Mouse (Mus musculus): Measurements from ENCODE around the gene Zfp775. TPM values are rescaled to one million over a fixed set of nuclear protein-coding genes. Genes with fewer than 3 reads are reported as not detected.

Zfp775 gene
- total RNA-seq (2023): 4.5 TPM

GRCm38 (mm10) chr6:48601271-48602079 is at the start of gene Zfp775:
Gene Zfp775 (plus strand): TSS chr6:48602063.

DNA sequence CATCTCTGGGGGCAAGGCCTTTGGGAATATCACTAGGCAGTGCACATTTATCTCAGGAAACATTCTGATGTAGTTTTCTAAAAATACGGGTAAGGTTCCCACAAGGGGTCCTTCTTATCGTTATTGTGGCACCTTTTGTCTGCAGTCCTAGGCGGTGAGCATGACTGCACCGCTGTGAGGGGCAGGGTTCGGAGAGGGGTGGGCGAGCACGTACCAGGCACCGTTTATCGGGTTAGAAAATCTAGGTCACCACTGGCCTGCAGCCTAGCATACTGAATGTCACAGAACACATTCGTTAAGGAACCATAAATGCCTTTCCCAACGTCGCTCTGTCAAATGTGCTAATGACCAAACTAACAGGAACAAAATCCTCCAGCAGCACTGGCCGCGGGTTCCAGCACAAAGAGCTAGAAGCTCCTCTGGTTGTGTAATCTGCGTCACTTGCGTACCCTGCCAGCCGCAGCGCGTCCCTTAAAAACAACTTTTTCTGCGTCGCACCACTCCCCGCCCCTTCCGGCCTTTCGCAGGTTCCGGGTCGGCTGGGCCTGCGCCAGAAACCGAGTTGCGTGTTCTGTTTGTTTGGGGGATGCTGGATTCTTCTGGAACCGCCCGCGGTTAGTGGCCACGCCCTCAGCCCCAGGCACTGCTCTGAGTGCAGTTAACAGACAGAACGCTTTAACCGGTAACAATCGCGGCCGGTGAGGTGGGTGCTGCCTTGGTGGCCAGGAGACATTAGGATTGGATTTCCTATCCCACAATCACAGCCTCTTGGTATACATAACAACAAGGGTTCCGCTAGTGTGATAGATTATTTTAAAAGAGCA is 47.4 kb upstream of the Zfp775 start, which contains the start of gene Lrrc61:
Gene Lrrc61, plus strand, starts transcription at position 517 of the 824 bp plus-strand sequence.

DNA sequence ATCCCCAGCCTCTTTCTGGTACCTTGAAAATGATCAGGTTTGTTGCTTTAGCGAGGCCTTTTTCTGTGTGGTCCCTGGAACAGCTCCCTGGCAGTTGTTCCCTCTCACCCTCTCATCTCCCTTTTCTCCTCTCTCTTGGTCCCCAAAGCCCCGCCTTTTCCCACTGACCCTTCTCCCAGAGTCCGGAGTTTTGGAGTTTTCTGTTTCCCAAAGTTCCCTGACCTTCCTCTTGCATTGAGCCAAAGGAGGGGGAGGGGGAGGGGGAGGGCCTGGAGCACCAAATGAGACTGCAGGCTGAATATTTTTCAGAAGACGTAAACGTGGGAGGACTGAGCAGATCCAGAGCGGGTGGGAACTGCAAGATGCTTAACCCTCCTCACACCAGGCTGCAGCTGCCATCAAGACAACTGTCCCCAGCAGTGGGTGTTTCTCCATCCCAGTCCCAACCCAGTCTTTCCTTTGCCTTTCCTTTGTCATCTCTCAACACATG is 29.2 kb upstream of the Zfp775 start, which contains the start of gene Rarres2:
Gene Rarres2, minus strand, starts transcription at position 218 of the 490 bp plus-strand sequence.

DNA sequence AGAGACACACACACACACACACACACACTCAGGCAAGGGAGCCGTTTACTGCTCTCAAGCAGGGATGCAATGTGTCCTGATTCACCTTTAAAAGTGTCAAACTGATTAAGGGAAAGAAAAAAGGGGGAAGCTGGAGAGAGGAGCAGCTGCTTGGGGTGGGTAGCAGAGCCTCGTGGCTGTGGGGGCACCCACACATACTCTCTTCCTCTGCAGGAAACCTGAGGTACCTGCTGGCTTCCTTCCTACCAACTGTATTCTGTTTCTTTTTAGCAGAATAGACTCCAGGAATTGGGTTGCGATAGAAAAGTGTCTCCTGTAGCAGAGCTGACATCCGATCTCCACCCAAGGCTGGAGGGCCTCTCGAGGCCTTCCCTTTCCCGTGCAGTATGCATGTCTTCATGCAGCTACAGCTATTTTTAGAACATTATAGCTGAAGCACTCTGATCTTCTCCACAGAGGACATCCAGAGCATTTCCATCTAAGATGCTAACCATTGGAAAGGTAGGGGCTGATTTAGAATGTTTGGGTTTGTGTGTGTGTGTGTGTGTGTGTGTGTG is 12.6 kb upstream of the Zfp775 start, which contains the start of gene Gm45021:
Gene Gm45021, plus strand, starts transcription at position 417 of the 557 bp plus-strand sequence.

GRCm38 (mm10) chr6:48593158-48594042 is 8.5 kb upstream of the Zfp775 start, which contains the start of the genes Repin1 and Gm44965:
Gene Repin1 (plus strand): TSS chr6:48593883.
Gene Gm44965 (plus strand): TSS chr6:48593941.

GRCm38 (mm10) chr6:48626464-48626863 is 24.6 kb downstream of the Zfp775 start, which contains the start of gene AI854703:
Gene AI854703 (plus strand): TSS chr6:48626764.

GRCm38 (mm10) chr6:48646995-48647394 is 45.1 kb downstream of the Zfp775 start, which contains the start of gene Gimap8:
Gene Gimap8 (plus strand): TSS chr6:48647234.

Other genes with a start within 250 kb of the Zfp775 start
- gene Krba1, start 206.5 kb upstream of the Zfp775 start, total RNA-seq (2023): 42.2 TPM
- gene Zfp467, start 156.2 kb upstream of the Zfp775 start, total RNA-seq (2023): 9.8 TPM
- 0.56 TPM for gene Sspo, start 153.8 kb upstream of the Zfp775 start, total RNA-seq (2023)
- gene Atp6v0e2, start 64.4 kb upstream of the Zfp775 start, total RNA-seq (2023): 0.82 TPM
- gene Lrrc61, start 47.3 kb upstream of the Zfp775 start, total RNA-seq (2023): 28.3 TPM
- gene Rarres2, start 29.3 kb upstream of the Zfp775 start, total RNA-seq (2023): 1.6 TPM
- gene Gm45021, start 12.5 kb upstream of the Zfp775 start, total RNA-seq (2023): not detected
- 1.8 TPM for gene Repin1, start 8.2 kb upstream of the Zfp775 start, total RNA-seq (2023)
- not detected for gene Gm44965, start 8.1 kb upstream of the Zfp775 start, total RNA-seq (2023)
- gene AI854703, start 24.7 kb downstream of the Zfp775 start, total RNA-seq (2023): 0.67 TPM
- gene Gimap8, start 45.2 kb downstream of the Zfp775 start, total RNA-seq (2023): 164 TPM
- gene Gimap9, start 74.1 kb downstream of the Zfp775 start, total RNA-seq (2023): 220 TPM
- 451 TPM for gene Gimap4, start 82.5 kb downstream of the Zfp775 start, total RNA-seq (2023)
- 2,802 TPM for gene Gimap6, start 106.2 kb downstream of the Zfp775 start, total RNA-seq (2023)
- gene Gm28053, start 116.5 kb downstream of the Zfp775 start, total RNA-seq (2023): 19.9 TPM
- gene Gimap7, start 116.6 kb downstream of the Zfp775 start, total RNA-seq (2023): 38.9 TPM
- gene Gimap1, start 137.0 kb downstream of the Zfp775 start, total RNA-seq (2023): 149 TPM
- 149 TPM for gene Gimap5, start 144.1 kb downstream of the Zfp775 start, total RNA-seq (2023)
- gene Gimap3, start 168.8 kb downstream of the Zfp775 start, total RNA-seq (2023): 598 TPM
- 3.6 TPM for gene Tmem176a, start 238.9 kb downstream of the Zfp775 start, total RNA-seq (2023)
- 7.2 TPM for gene Tmem176b, start 239.4 kb downstream of the Zfp775 start, total RNA-seq (2023)

Measured in CD4-positive naive resting alpha-beta T cell, adult 76 days (primary cell).